Mouse (Mus musculus) lung, adult 2 months (tissue): ENCODE measurements around the gene Kng2.
"Not testable (repeated sequence)": the region's sequence is repeated elsewhere in the genome, so short reads cannot be mapped to it uniquely, and the experiment has no call there.

Source experiments
- CTCF ChIP-seq: fragments of 200-500 bp; IDR thresholded peaks from 2 replicates; pipeline ENCODE4 v1.5.1; 2011; ENCODE audit warnings: mild to moderate bottlenecking, low read length, control low read depth; ENCODE audit not compliant: insufficient read depth
- POLR2A ChIP-seq: fragments of 200-500 bp; IDR thresholded peaks from 2 replicates; pipeline ENCODE4 v1.6.1; 2011; ENCODE audit warnings: low read depth, mild to moderate bottlenecking, control low read depth, low read length, borderline replicate concordance; ENCODE audit errors: extremely low read depth

DNA sequence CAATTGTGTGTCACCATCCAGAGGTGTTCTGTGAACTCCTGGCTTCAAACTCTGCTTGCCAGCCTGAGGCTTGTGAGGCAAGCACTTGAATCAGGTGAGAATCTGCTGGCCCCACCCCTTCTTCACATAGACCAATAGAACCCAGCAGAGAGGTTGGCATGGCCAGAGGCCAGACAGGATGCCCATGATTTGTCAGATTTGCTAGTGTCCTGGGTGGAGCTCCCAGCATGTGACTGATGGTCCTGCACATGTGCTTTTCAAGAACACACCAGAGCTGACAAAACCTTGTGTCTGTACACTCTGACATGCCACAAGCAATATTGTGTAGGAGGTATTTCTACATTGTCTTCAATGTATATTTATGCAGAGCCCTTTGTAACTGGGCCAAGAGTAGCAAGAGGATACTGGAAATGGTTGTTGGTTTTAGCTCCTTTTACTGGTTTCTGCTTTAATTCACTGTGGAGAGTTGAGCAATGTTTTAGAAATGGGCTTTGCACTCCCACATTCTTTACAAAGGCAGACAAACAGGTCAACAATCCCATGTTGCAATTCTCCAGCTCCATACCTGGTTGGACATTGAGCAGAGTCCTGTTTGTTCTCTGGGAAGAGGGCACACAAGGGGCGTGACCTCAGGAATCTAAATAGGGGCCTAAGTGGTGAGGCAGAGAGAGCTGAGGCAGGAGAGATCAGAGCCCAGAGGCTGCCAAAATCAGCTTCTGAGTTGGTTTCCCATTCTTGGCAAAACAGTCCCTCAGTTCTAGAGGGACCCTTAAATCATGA is 28.6 kb upstream of the Kng2 start, which contains the start of gene Kng1:
- TF ChIP-seq POLR2A, CTCF: not testable (repeated sequence)
